Mouse (Mus musculus) thymus, postnatal 36 days (tissue): ENCODE results near the gene Maml3.
A peak's percentile ranks its signal among the peaks of the same experiment; 100 is the strongest.

ENCODE experiments used
- DNase-seq, 2 experiments: peaks; one replicate each; pipeline ENCODE4 v3.0.0; 2022; ENCODE audit warnings: mixed read lengths in 2 of 2

Gene Maml3

GRCm38 (mm10) chr3:51697931-51698330 lies 406.9 kb downstream of the Maml3 start:
- no peak for DNase-seq

DNA sequence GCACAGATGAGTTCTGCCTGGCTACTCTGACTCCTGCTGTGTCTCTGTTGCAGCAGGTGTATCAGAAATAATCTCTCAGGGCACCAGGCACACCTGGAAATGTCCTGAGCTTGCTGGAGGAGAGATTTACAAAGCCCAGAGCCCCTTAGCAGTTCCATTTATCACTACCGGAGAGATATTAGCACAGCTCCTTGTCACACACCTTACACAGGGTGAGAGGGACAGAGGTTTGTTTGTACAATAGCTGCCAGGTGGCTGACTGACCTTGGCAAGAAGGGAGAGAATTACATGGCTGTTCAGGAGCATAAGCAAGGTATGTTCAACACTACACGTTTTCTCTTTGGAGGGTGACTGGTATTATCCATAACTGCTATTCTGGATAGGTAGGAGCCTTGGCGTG lies 409.2 kb downstream of the Maml3 start:
- DNase-seq, result no peak

DNA sequence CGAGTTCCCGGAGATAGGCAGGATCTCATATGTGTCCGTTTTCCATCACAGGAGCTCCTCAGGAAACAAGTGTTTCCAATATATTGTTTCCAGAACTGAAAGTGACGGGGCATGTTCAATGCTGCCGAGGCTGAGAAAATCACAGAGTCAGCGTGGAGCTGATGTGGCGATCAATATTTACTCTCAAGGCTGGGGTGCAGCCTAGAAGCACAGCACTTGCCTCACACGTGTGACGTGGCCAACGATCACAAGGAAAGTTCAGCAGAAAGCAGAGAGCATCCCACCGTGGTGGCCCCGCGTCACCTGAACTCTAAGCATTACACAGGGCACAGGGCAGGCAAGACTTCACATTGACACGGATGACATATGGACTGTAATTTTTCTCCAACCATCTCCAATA lies 410.3 kb downstream of the Maml3 start:
- no peak for DNase-seq

DNA sequence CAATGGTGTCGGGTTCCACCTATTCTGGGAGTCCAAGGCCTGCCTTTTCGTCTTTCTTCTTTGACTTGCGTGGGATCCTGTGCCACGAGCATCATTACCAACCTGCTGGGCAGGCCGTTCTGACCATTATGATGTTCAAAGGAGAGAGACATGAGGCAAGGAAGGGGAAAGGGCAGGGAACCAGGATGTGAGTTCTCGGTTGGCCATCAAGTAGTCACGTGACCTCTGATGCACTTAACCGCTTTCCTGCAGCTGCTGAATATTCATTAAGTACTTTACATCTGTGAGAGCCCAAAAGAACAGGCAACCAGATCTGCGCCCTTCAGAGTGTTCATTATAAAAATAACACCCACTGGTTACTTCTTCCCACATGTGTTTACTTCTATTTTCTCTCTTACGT lies 411.7 kb downstream of the Maml3 start:
- DNase-seq, result no peak

DNA sequence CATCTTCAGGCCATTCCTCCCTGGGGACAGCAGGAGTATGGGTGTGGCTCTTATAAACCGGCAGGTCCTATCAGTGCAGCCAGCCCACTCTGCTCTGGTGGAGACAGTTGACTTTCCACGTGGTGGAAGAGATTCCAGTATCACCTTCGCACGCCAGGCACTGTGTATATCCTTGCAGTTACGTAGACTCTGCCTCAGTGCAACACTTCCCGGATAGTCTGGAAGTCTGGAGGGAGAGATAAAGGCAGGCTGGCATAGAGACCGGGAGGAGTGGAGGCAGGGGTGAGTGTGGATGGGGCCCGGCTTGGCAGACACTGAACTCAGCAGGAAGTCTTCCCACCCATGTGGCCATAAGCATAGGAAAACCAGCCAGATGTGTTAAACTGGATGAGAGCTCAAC lies 416.2 kb downstream of the Maml3 start:
- DNase-seq, result no peak

- no peak for DNase-seq
Observed at GRCm38 (mm10) chr3:51686791-51687190, 418.1 kb downstream of the Maml3 start.

DNA sequence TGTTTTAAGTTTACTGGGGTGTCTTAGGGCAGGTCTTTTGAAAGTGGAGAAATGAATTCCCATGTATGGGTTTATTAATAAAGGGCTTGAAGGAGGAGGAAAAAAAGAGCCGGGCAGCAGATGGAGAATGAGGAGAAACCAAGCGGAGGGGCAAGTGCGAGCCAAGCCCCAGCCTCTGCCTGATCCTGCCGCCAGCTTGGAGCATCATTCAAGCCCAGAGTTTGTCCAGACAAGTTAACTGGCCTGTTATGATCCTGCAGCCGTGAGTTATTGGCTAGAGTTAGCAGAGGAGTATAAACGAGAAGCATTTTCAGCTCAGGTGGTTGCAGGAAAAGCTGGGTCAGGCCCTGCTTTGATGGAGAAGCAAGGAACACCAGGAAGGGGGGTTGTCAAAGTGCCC lies 418.6 kb downstream of the Maml3 start:
- no peak for DNase-seq

GRCm38 (mm10) chr3:51685539-51685938 lies 419.3 kb downstream of the Maml3 start:
- DNase-seq, result no peak

- DNase-seq, result no peak
Observed at GRCm38 (mm10) chr3:51674963-51675362, 429.9 kb downstream of the Maml3 start.

- peak; percentile 40 to 41 for DNase-seq
Observed at GRCm38 (mm10) chr3:51673408-51674086, 431.3 kb downstream of the Maml3 start.

- DNase-seq, result no peak
Observed at GRCm38 (mm10) chr3:51672631-51673030, 432.2 kb downstream of the Maml3 start.

DNA sequence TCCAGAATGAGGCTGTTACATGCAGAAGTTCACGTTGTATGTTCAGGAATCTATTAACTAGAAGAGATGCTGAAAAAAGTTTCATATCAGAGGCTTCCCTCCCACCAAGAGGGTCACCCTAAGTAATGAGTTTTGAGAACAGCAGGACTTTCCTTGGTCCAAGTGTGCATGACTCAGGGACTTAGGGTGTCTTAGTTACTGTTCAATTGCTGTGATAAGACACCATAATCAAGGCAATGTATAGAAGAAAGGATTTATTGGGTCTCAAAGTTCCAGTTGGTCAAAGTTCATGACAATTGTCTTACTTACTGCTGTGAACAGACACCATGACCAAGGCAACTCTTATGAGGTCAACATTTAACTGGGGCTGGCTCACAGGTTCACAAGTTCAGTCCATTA lies 433.8 kb downstream of the Maml3 start:
- DNase-seq, result no peak

DNA sequence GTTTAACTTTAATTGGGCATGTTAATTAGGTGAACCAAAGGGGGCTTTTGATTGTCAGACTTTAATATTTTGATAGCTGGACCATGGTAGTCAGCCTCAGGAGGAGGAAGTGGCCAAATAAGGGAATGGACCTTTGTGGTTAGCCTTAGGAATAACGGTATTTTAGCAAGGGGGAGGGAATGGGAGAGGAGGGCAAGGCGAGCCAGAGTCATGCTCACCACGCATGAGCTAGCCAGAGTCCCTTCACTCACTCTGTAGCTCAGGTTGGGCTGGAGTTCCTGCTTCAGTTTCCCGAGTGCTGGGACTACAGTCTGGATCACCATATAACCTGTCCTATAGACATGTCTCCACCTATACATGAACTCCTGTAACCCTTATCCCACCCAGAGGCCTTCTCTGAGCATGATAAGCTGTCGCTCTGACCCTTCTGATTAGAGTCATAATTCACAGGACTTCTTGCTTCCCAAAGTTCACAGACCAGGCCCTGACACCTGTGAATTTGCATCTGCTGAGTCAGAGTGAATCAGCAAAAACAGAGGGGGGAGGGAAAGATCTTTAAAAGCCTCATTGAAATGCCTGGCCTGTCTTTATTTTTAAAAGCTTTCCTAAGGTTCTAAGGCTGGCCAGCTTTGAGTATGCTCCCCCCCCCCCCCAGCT lies 434.3 kb downstream of the Maml3 start:
- no peak for DNase-seq

DNA sequence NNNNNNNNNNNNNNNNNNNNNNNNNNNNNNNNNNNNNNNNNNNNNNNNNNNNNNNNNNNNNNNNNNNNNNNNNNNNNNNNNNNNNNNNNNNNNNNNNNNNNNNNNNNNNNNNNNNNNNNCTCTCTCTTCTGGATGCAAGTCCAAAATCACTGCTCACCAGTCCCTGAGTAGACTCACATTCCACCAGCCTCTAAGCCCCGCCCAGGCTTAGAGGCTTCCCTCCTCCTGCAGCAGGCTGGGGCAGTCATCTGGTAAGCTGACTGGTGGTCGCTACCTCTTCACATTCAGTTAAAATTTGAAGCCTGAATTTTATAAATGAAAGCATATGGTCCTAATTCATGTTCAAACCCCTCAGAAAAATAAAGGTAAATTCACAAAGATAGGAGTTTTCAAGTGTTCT lies 436.3 kb downstream of the Maml3 start:
- DNase-seq, result no peak

DNA sequence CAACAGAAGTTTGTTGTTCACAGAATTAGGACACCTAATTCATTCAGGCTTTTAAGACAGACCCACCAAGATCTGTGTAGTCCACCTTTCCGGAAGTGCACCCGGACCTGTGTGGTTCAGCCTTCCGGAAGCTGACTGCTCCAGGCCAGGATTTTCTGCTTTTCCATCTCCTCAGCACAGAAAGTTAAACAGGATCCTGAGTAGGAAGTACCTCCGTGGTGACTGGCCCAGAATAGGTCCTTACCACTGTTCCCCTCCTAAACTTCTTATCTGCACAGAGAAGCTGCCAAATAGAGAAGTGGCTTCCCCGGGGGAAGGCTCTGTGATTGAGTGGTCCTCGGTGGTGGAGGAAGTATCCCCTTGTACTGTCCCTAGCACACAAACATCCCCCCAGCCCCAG lies 442.3 kb downstream of the Maml3 start:
- peak; percentile 35 to 37 for DNase-seq

DNA sequence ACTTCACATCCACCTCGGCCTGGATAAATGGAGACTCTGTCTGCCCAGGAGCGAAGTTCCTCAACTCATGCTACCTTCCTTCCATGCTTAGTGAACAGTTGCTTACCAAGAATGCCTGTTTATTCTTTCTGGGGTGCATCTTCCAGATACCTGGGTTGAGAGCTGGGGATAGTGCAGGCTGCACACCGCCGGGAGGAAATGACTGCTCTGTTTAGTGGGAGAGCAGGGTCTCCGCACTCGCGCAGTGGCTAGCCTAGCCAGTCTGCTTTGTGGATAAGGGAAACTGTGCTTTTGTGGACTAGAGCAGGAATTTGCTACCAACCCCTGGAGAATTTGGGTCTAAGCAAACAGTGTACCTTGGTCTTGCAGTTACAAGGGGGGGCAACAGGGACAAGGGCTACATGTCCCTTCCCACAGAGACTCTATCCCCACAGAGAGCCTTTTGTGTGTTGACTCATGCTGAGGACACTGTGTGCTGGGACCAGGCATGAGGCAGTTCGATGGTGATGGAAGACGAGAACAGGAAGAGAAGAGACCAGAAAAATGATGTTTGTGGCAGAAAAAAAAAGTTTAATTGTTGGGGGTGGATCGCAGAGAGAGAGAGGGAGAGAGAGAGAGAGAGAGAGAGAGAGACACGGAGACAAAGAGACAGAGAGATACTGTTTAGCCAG lies 442.9 kb downstream of the Maml3 start:
- peak; percentile 59 to 61 for DNase-seq

- DNase-seq, result peak in 1 of 2 experiments; percentile 39
Observed at GRCm38 (mm10) chr3:51661376-51661775, 443.5 kb downstream of the Maml3 start.

DNA sequence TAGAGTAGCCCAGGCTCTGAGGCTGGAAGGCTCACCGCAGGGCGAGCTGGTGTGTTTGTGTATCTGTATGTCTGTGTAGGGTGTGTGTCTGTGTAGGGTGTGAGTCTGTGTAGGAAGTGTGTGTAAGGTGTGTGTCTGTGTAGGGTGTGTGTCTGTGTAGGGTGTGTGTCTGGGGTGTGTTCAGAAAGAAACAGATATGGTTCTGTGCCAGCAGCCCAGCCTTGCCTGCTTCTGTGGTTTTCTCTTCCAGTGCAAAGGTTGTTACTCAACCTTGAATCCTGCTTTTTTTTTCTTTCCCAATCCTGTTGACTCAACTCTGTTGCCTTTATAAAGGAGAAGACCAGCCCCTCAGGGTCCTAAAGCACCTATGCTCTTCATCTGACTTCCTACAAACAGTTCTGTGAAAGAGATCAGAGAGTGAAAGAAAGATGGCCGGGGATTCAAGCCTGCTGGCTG lies 444.0 kb downstream of the Maml3 start:
- DNase-seq, result peak in 1 of 2 experiments; percentile 8

GRCm38 (mm10) chr3:51660060-51660459 lies 444.8 kb downstream of the Maml3 start, which contains the start of gene Mgst2:
Gene Mgst2 (plus strand): TSS chr3:51660360.
- DNase-seq, result no peak

DNA sequence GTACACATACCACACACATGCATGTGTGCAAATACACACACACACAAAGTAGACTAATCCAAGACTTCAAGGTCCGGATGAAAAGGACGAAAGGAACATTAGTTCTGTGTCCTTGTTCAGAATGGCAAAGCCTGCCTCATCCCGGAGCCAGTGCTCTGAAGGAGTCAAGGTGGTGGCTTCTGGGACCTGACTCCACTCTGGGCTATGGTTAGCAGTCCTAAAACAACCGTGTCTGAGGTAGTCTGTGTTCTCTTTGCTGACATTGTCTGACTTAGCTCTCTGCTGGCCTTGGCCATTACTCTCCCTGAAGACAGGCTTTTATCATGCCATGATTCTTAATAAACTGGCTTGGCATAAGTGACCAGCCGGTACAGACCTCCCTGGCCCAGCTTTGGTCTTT lies 445.5 kb downstream of the Maml3 start:
- no peak for DNase-seq

DNA sequence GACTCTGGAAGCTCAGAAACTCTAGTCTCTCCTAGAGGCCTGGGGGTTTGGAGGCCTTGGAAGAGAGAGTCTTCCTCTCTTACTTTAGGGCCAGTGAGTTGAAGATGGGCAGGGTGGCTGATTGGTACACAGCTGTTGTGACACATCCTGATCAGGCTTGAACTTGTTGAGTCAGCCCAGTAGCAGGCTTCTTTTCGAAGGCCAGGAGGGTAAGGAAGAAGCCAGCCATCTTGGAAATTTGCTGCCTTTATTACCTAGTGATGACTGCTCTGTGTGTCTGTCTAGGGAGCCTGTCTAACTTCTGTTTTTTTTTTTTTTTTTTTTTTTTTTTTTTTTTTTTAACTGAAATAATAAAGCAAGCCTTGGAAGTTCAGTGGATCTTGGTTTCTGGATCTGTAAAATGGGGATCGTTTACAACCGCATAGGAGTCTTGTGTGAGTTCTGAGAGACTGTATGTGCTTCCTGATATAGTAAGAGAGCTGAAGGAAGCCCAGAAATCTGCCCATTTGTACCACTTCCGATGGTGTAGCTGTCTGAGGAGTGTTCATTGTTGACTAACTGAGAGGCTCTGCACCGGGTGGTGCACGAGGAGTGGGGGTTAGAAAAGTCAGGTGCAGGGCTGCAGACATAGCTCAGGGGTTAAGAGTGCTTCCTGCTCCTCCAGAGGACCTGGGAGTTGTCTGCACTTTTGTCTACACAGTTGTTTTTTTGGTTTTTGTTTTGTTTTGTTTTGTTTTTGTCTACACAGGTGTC lies 450.4 kb downstream of the Maml3 start:
- peak; percentile 70 to 89 for DNase-seq

GRCm38 (mm10) chr3:51652701-51653100 lies 452.2 kb downstream of the Maml3 start:
- DNase-seq, result peak; percentile 54 to 61

- DNase-seq, result peak; percentile 78 to 80
Observed at GRCm38 (mm10) chr3:51652292-51652691, 452.6 kb downstream of the Maml3 start.
